Mouse (Mus musculus) midbrain, embryonic 13.5 days (tissue): ENCODE measurements around the gene Mettl2. TPM values are rescaled to one million over a fixed set of nuclear protein-coding genes. Genes with fewer than 3 reads are reported as not detected.
A peak's percentile ranks its signal among the peaks of the same experiment; 100 is the strongest.

Experiments used
- ATAC-seq: fragments of 200-750 bp; cut with Nextera tagmentation; 2 replicates; pipeline ENCODE4 v1.8.0; 2017; ENCODE audit warnings: mild to moderate bottlenecking, moderate TSS enrichment, moderate library complexity
- H3K27ac ChIP-seq: fragments of 300-500 bp; sonication (generic); 2 replicates; pipeline ENCODE4 v1.5.1; 2015; ENCODE audit warnings: inconsistent platforms, mild to moderate bottlenecking, moderate library complexity
- H3K27me3 ChIP-seq: fragments of 300-500 bp; sonication (generic); 2 replicates; pipeline ENCODE4 v1.6.1; 2015; ENCODE audit warnings: mild to moderate bottlenecking, inconsistent platforms
- H3K36me3 ChIP-seq: fragments of 300-500 bp; sonication (generic); 2 replicates; pipeline ENCODE4 v1.6.1; 2015; ENCODE audit warnings: mild to moderate bottlenecking, inconsistent platforms
- H3K4me1 ChIP-seq: fragments of 300-500 bp; sonication (generic); replicated peaks from 2 replicates; pipeline ENCODE4 v1.6.1; 2015; ENCODE audit warnings: inconsistent platforms
- H3K4me2 ChIP-seq: fragments of 300-500 bp; sonication (generic); replicated peaks from 2 replicates; pipeline ENCODE4 v1.6.1; 2015; ENCODE audit warnings: moderate library complexity, mild to moderate bottlenecking, inconsistent platforms
- H3K4me3 ChIP-seq: fragments of 300-500 bp; sonication (generic); replicated peaks from 2 replicates; pipeline ENCODE4 v1.5.1; 2015; ENCODE audit warnings: mild to moderate bottlenecking, inconsistent platforms
- H3K9ac ChIP-seq: fragments of 300-500 bp; sonication (generic); replicated peaks from 2 replicates; pipeline ENCODE4 v1.6.1; 2015; ENCODE audit warnings: mild to moderate bottlenecking, inconsistent platforms
- H3K9me3 ChIP-seq: fragments of 300-500 bp; sonication (generic); 2 replicates; pipeline ENCODE4 v1.6.1; 2016; ENCODE audit warnings: mild to moderate bottlenecking, inconsistent platforms
- WGBS: fragments of 180-500 bp; shearing (Covaris S2); methylation state at CpG from one replicate; pipeline ENCODE4 v1.1.7; 2015; 5-methylcytosine and 5-hydroxymethylcytosine counted together
- polyA plus RNA-seq: library from polyadenylated mRNA; unstranded; fragments of >200 nt; fragmentation: Nextera tagmentation; extraction: Ambion mirVana; gene quantifications from 2 replicates; pipeline ENCODE4 v1.2.1, GENCODE M21; 2015

Gene Mettl2
- polyA plus RNA-seq, 1 experiment from 2014 or later, result 32.0 TPM

- peak overlapping the region; percentile 99 for H3K9ac ChIP-seq
- peak overlapping the region; percentile 92 for H3K27ac ChIP-seq
- under 1% methylated on average over 54 of the region's 89 CpGs for WGBS
- H3K36me3 ChIP-seq, result peaks cover 16% of the 10 kb centered on the region
- peak; percentile 79 for ATAC-seq
- H3K4me3 ChIP-seq, result peak overlapping the region; percentile 95
- peak overlapping the region; percentile 80 for H3K4me2 ChIP-seq
- H3K9me3 ChIP-seq, result no peaks in the 10 kb centered on the region
- no peaks in the 10 kb centered on the region for H3K27me3 ChIP-seq
- H3K4me1 ChIP-seq, result peaks cover 33% of the 10 kb centered on the region
Measured at GRCm38 (mm10) chr11:105181689-105182460, 55.6 kb downstream of the Mettl2 start.

DNA sequence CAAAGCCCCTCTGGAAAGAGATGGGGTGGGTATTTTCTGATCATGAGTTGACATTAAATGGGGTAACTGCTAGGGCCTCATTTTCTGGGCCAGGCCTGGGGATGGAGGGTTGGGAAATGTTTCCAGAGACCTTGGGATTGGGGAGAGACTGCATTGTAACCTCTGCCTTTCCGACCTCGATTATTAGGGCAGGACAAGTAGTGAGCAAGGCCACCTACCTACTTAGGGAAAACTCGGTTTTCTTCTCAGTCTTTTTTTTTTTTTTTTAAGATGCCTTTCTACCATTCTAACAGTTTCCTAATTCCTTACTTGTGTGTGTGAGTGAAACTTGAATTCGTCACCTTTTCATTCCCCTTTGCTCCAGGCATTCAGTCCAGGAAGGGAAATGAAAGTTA is 56.2 kb downstream of the Mettl2 start:
- Histone ChIP-seq H3K27me3 (no peaks in the 10 kb centered on the region), H3K9me3 (no peaks in the 10 kb centered on the region), H3K4me3 (peak overlapping the region; percentile 95), H3K27ac (peak overlapping the region; percentile 92), H3K9ac (peak overlapping the region; percentile 99), H3K4me1 (peaks cover 33% of the 10 kb centered on the region), H3K36me3 (peaks cover 16% of the 10 kb centered on the region), H3K4me2 (peak overlapping the region; percentile 80)
- WGBS, result 4% methylated on average over 4 of the region's 4 CpGs
- no peak for ATAC-seq

DNA sequence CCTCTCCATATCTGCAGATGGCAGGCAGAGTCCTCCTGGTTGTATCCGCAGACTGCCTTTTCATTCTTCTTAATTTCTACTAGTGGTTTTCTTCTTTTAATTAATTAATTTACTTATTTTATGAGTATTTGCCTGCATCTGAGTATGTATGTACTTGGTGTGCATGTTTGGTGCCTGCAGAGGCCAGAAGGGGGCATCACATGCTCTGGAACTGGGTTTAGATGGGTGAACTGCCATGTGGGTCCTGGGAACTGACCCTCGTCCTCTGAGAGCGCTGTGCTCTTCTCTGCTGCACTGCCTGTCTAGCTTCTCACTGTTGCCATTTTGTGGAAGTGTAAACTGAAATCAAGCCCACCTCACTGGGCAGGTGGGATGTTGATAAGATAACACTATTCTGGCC is 58.5 kb downstream of the Mettl2 start:
- 93% methylated on average over 3 of the region's 3 CpGs for WGBS
- no peak for ATAC-seq
- no peaks in the 10 kb centered on the region for H3K9me3 ChIP-seq
- no peak overlapping the region for H3K4me2 ChIP-seq
- H3K4me1 ChIP-seq, result peaks cover 22% of the 10 kb centered on the region
- H3K9ac ChIP-seq, result no peak overlapping the region
- no peak overlapping the region for H3K4me3 ChIP-seq
- H3K36me3 ChIP-seq, result peaks cover 16% of the 10 kb centered on the region
- H3K27ac ChIP-seq, result no peak overlapping the region
- H3K27me3 ChIP-seq, result no peaks in the 10 kb centered on the region

Other genes starting within 250 kb of the Mettl2 start
- gene Efcab3, start 62.8 kb upstream of the Mettl2 start, polyA plus RNA-seq, result not detected in 2 replicates
- not detected in 2 replicates for gene Gm10842, start 20.5 kb downstream of the Mettl2 start, polyA plus RNA-seq
- 23.6 and 24.7 TPM in 2 replicates for gene Tlk2, start 52.4 kb downstream of the Mettl2 start, polyA plus RNA-seq
- 5.0 and 5.3 TPM in 2 replicates for gene Mrc2, start 166.2 kb downstream of the Mettl2 start, polyA plus RNA-seq